Mouse (Mus musculus) MEL (cell line): Measurements from ENCODE around the gene Ccdc162. TPM values are rescaled to one million over a fixed set of nuclear protein-coding genes. Genes with fewer than 3 reads are reported as not detected.

ENCODE experiments used
- DNase-seq: peaks from one replicate; pipeline ENCODE4 v3.0.0; 2011; ENCODE audit warnings: low read depth, low spot score
- H3K27ac ChIP-seq: 2 replicates; pipeline ENCODE4 v1.5.1; 2012; ENCODE audit warnings: low read depth, mild to moderate bottlenecking, control low read depth, low read length, moderate library complexity; ENCODE audit not compliant: control insufficient read depth
- H3K27me3 ChIP-seq, 2 experiments: fragments of 150-350 bp in 1 of 2; sonication (generic) in 1 of 2; 2 replicates each; pipeline ENCODE4 v1.6.1; 2012; ENCODE audit warnings: low read length in 2 of 2, mild to moderate bottlenecking in 2 of 2, improper control_type of control experiment in 1 of 2, moderate library complexity in 1 of 2; ENCODE audit not compliant: insufficient read depth in 2 of 2, control insufficient read depth in 1 of 2
- H3K36me3 ChIP-seq, 2 experiments: 2 replicates each; pipeline ENCODE4 v1.6.1; 2012 to 2014; ENCODE audit warnings: low read length in 2 of 2, improper control_type of control experiment in 1 of 2, inconsistent platforms in 1 of 2, mild to moderate bottlenecking in 1 of 2; ENCODE audit not compliant: insufficient read depth in 2 of 2, control insufficient read depth in 1 of 2
- H3K4me1 ChIP-seq, 2 experiments: fragments of 150-350 bp in 1 of 2; sonication (generic) in 1 of 2; 2 replicates each; pipeline ENCODE4 v1.6.1; 2012; ENCODE audit warnings: low read length in 2 of 2, improper control_type of control experiment in 1 of 2, mild to moderate bottlenecking in 1 of 2; ENCODE audit not compliant: insufficient read depth in 2 of 2, control insufficient read depth in 1 of 2
- H3K4me3 ChIP-seq, 2 experiments: fragments of 150-350 bp in 1 of 2; sonication (generic) in 1 of 2; 2 replicates each; pipeline ENCODE4 v1.5.1; 2012; ENCODE audit warnings: low read depth in 2 of 2, low read length in 2 of 2, mild to moderate bottlenecking in 2 of 2, moderate library complexity in 2 of 2, control low read depth in 1 of 2, improper control_type of control experiment in 1 of 2; ENCODE audit not compliant: control insufficient read depth in 1 of 2, insufficient read depth in 1 of 2
- H3K79me2 ChIP-seq: 2 replicates; pipeline ENCODE4 v1.6.1; 2012; ENCODE audit warnings: mild to moderate bottlenecking, low read length, moderate library complexity; ENCODE audit not compliant: control insufficient read depth, poor library complexity, insufficient read depth
- H3K9ac ChIP-seq: 2 replicates; pipeline ENCODE4 v1.6.1; 2012; ENCODE audit warnings: low read depth, mild to moderate bottlenecking, control low read depth, low read length, moderate library complexity; ENCODE audit not compliant: control insufficient read depth, poor library complexity, severe bottlenecking
- H3K9me3 ChIP-seq: fragments of 150-350 bp; sonication (generic); replicated peaks from 2 replicates; pipeline ENCODE4 v1.6.1; 2012; ENCODE audit warnings: mild to moderate bottlenecking, low read length, improper control_type of control experiment, moderate library complexity; ENCODE audit not compliant: insufficient read depth
- BHLHE40 ChIP-seq: IDR thresholded peaks from 2 replicates; pipeline ENCODE4 v1.6.1; 2012; ENCODE audit warnings: low read depth, mild to moderate bottlenecking, inconsistent platforms, low read length, improper control_type of control experiment, borderline replicate concordance
- CHD1 ChIP-seq: IDR thresholded peaks from 2 replicates; pipeline ENCODE4 v1.6.1; 2012; ENCODE audit warnings: low read depth, mild to moderate bottlenecking, inconsistent platforms, low read length, improper control_type of control experiment
- EP300 ChIP-seq, 2 experiments: IDR thresholded peaks; 2 replicates each; pipeline ENCODE4 v1.6.1; 2011; ENCODE audit warnings: improper control_type of control experiment in 2 of 2, low read length in 2 of 2, low read depth in 1 of 2, mild to moderate bottlenecking in 1 of 2
- GABPA ChIP-seq: IDR thresholded peaks from 2 replicates; pipeline ENCODE4 v1.6.1; 2012; ENCODE audit warnings: low read depth, mild to moderate bottlenecking, inconsistent platforms, low read length, improper control_type of control experiment, moderate library complexity
- GATA1 ChIP-seq: IDR thresholded peaks from 2 replicates; pipeline ENCODE4 v1.6.1; 2011; ENCODE audit warnings: low read depth, low read length, improper control_type of control experiment
- HCFC1 ChIP-seq: IDR thresholded peaks from 2 replicates; pipeline ENCODE4 v1.6.1; 2012; ENCODE audit warnings: low read depth, mild to moderate bottlenecking, inconsistent platforms, low read length, improper control_type of control experiment, moderate library complexity
- MAFK ChIP-seq: IDR thresholded peaks from 2 replicates; pipeline ENCODE4 v1.6.1; 2011; ENCODE audit warnings: low read depth, mild to moderate bottlenecking, low read length, improper control_type of control experiment, borderline replicate concordance
- MAX ChIP-seq: IDR thresholded peaks from 2 replicates; pipeline ENCODE4 v1.6.1; 2011; ENCODE audit warnings: low read length, improper control_type of control experiment
- MXI1 ChIP-seq: IDR thresholded peaks from 2 replicates; pipeline ENCODE4 v1.6.1; 2011; ENCODE audit warnings: mild to moderate bottlenecking, low read depth, low read length, improper control_type of control experiment
- MYB ChIP-seq: IDR thresholded peaks from 2 replicates; pipeline ENCODE4 v1.6.1; 2011; ENCODE audit warnings: mild to moderate bottlenecking, low read depth, low read length, improper control_type of control experiment
- MYC ChIP-seq: IDR thresholded peaks from 2 replicates; pipeline ENCODE4 v1.6.1; 2011; ENCODE audit warnings: low read depth, mild to moderate bottlenecking, low read length, improper control_type of control experiment, moderate library complexity
- NELFE ChIP-seq: IDR thresholded peaks from 2 replicates; pipeline ENCODE4 v1.6.1; 2011; ENCODE audit warnings: low read depth, low read length, improper control_type of control experiment
- POLR2A ChIP-seq, 2 experiments: IDR thresholded peaks; 2 replicates each; pipeline ENCODE4 v1.6.1; 2011 to 2012; ENCODE audit warnings: low read length in 2 of 2, mild to moderate bottlenecking in 2 of 2, control low read depth in 1 of 2, improper control_type of control experiment in 1 of 2, low read depth in 1 of 2, moderate library complexity in 1 of 2; ENCODE audit not compliant: control insufficient read depth in 1 of 2, insufficient read depth in 1 of 2, poor library complexity in 1 of 2
- RAD21 ChIP-seq: IDR thresholded peaks from 2 replicates; pipeline ENCODE4 v1.6.1; 2011; ENCODE audit warnings: mild to moderate bottlenecking, low read depth, low read length, improper control_type of control experiment
- RCOR1 ChIP-seq: IDR thresholded peaks from 2 replicates; pipeline ENCODE4 v1.6.1; 2012; ENCODE audit warnings: low read depth, mild to moderate bottlenecking, inconsistent platforms, low read length, improper control_type of control experiment
- TAL1 ChIP-seq: IDR thresholded peaks from 2 replicates; pipeline ENCODE4 v1.6.1; 2012; ENCODE audit warnings: mild to moderate bottlenecking, inconsistent platforms, low read length, moderate library complexity, mixed read lengths
- USF2 ChIP-seq, 2 experiments: IDR thresholded peaks; 2 replicates each; pipeline ENCODE4 v1.6.1; 2011 to 2012; ENCODE audit warnings: improper control_type of control experiment in 2 of 2, low read length in 2 of 2, borderline replicate concordance in 1 of 2, inconsistent platforms in 1 of 2, low read depth in 1 of 2, mild to moderate bottlenecking in 1 of 2; ENCODE audit not compliant: insufficient read depth in 1 of 2
- ZKSCAN1 ChIP-seq: IDR thresholded peaks from 2 replicates; pipeline ENCODE4 v1.6.1; 2012; ENCODE audit warnings: low read depth, mild to moderate bottlenecking, inconsistent platforms, low read length, improper control_type of control experiment, moderate library complexity
- ZMIZ1 ChIP-seq: IDR thresholded peaks from 2 replicates; pipeline ENCODE4 v1.6.1; 2012; ENCODE audit warnings: low read depth, mild to moderate bottlenecking, inconsistent platforms, low read length, improper control_type of control experiment, moderate library complexity
- ZNF384 ChIP-seq: IDR thresholded peaks from 2 replicates; pipeline ENCODE4 v1.6.1; 2012; ENCODE audit warnings: low read depth, mild to moderate bottlenecking, inconsistent platforms, low read length, improper control_type of control experiment
- polyA plus RNA-seq, 2 experiments: library from polyadenylated mRNA; stranded (reverse) in 1 of 2; unstranded in 1 of 2; fragments of >175 nt in 1 of 2; fragments of >200 nt in 1 of 2; gene quantifications; 2 replicates each; pipeline versions ENCODE4 v1.2.1 to v1.2.4; 2012; ENCODE audit warnings: low replicate concordance in 2 of 2, low read depth in 1 of 2; ENCODE audit not compliant: insufficient read length in 2 of 2, insufficient read depth in 1 of 2, missing spikeins in 1 of 2
- total RNA-seq: library from RNA; depleted of rRNA; stranded (reverse); fragments of 300-350 nt; gene quantifications from 2 replicates; pipeline ENCODE4 v1.2.3, GENCODE M21; 2012

Gene Ccdc162
- total and polyA plus RNA-seq, 3 experiments: 0.06 TPM; not detected in 2

GRCm38 (mm10) chr10:41594433-41594832 is 122.0 kb downstream of the Ccdc162 start (continued):
- no peak for TF ChIP-seq ZKSCAN1

- DNase-seq: no peak
- Histone ChIP-seq H3K79me2 (no peaks in the 10 kb centered on the region), H3K36me3 (no peaks in the 10 kb centered on the region), H3K4me3 (no peak overlapping the region), H3K9ac (no peak overlapping the region), H3K9me3 (no peaks in the 10 kb centered on the region), H3K4me1 (no peaks in the 10 kb centered on the region)
- TF ChIP-seq ZNF384 (no peak), RAD21 (no peak), ZMIZ1 (no peak), MAX (no peak), POLR2A (IDR thresholded peaks at IDR 0.05; ENCODE audit: control insufficient read depth in 1 of 2, insufficient read depth in 1 of 2, low read depth in 1 of 2, low read length in 2 of 2, poor library complexity in 1 of 2) (no peak), BHLHE40 (no peak), USF2 (IDR thresholded peaks at IDR 0.05; ENCODE audit: borderline replicate concordance in 1 of 2, insufficient read depth in 1 of 2, low read depth in 1 of 2, low read length in 2 of 2) (no peak), EP300 (IDR thresholded peaks at IDR 0.05; ENCODE audit: low read depth in 1 of 2, low read length in 2 of 2) (no peak), TAL1 (no peak), CHD1 (no peak), RCOR1 (no peak), MYC (no peak), MAFK (no peak), ZKSCAN1 (no peak), GABPA (no peak)
- TF ChIP-seq, all 39 proteins: peak for 0
- H3K27me3 ChIP-seq: peaks cover 6 to 13% of the 10 kb centered on the region in 2 experiments; a peak in 3 of 4 replicates
- no peak overlapping the region for H3K27ac ChIP-seq
Measured at GRCm38 (mm10) chr10:41588616-41589015, 127.8 kb downstream of the Ccdc162 start.

- TF ChIP-seq NELFE (no peak), MXI1 (no peak), HCFC1 (no peak), MYB (no peak), GATA1 (no peak), ZMIZ1 (no peak), RAD21 (no peak)
- Histone ChIP-seq H3K4me3 (no peak overlapping the region), H3K27me3 (peaks cover 10 to 18% of the 10 kb centered on the region in 2 experiments; a peak in 3 of 4 replicates), H3K79me2 (no peaks in the 10 kb centered on the region), H3K9ac (no peak overlapping the region), H3K36me3 (no peaks in the 10 kb centered on the region), H3K4me1 (no peaks in the 10 kb centered on the region), H3K9me3 (no peaks in the 10 kb centered on the region), H3K27ac (no peak overlapping the region)
- DNase-seq: no peak
Measured at GRCm38 (mm10) chr10:41586947-41587852, 129.2 kb downstream of the Ccdc162 start.
